8 mouse cellular contexts compared by ENCODE assay signal in the genomic region with DNA sequence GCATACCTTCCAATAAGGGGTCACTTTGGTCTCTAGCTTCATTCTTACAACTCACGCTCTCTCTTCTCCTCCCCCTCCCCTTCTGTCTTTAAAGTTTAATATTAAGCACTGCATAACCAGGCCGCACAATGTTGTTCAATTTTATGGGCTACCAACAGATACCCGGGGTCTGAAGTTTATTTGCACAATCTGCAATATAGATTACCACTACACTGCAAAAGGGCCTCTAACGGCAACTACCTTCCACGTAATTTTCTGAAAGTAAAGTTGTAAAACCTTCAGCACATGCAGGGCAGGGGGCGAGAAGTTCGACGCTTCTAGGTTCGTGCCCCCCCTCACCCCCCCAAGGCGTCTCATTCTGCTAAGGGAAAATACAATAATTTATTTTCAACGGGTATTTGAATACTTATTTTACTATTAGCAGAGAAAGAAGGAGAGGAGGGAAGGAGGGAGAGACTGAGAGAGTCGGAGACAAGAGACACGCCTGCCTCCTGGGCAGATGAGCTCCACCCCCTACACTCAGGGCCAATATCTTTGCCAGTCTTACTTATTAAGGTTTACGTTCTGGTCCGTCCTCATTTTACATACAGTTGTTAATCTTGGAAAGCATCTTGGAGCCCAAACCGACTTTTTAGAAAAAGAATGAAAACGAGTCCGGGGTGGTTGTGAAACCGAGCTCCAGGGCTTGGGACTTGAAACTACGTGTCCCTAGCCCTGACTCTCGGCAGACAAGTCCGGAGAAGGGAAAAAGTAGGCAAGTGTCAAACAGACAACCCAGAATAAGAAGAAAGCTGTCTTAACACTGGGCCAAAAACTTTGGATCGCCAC. TPM values are rescaled to one million over a fixed set of nuclear protein-coding genes. Genes with fewer than 3 reads are reported as not detected.
DNase-seq lines count a peak whose midpoint lies in the region; ATAC-seq and TF ChIP-seq lines count a peak whose summit lies in the region.

No protein-coding gene starts in this region.

- peak overlapping the region; percentile 94 for H3K4me2 ChIP-seq in forebrain, embryonic 16.5 days (ENCODE audit: low read length)
- H3K4me2 ChIP-seq in intestine, postnatal 0 days (replicated peaks; ENCODE audit: low read depth) = peak overlapping the region; percentile 89
- peak overlapping the region; percentile 90 for H3K4me2 ChIP-seq in lung, embryonic 14.5 days

- 8% methylated on average over 23 of the region's 23 CpGs for WGBS in bone marrow, adult 2 months
- WGBS in forebrain, embryonic 16.5 days = 2% methylated on average over 23 of the region's 23 CpGs
- WGBS in intestine, postnatal 0 days = 2% methylated on average over 23 of the region's 23 CpGs
- WGBS in lung, embryonic 14.5 days = under 1% methylated on average over 23 of the region's 23 CpGs
- WGBS in small intestine, adult 2 months = 2% methylated on average over 23 of the region's 23 CpGs

- TF ChIP-seq POLR2A in bone marrow, adult 2 months (IDR thresholded peaks at IDR 0.05; ENCODE audit: borderline replicate concordance, control insufficient read depth, low read depth, low read length) = no peak
- no peak; the same call in 1 of the 2 replicates for TF ChIP-seq POLR2A in small intestine, adult 2 months (IDR thresholded peaks at IDR 0.05; ENCODE audit: low read depth, low read length)

- TF ChIP-seq CTCF in bone marrow, adult 2 months (IDR thresholded peaks at IDR 0.05; ENCODE audit: control insufficient read depth, insufficient read depth, low read length) = no peak
- TF ChIP-seq CTCF in intestine, postnatal 0 days (IDR thresholded peaks at IDR 0.05; ENCODE audit: low read depth) = no peak
- no peak for TF ChIP-seq CTCF in lung, embryonic 14.5 days (IDR thresholded peaks at IDR 0.05; ENCODE audit: low read depth)
- TF ChIP-seq CTCF in small intestine, adult 2 months (IDR thresholded peaks at IDR 0.05; ENCODE audit: extremely low read depth, insufficient read length, insufficient replicate concordance, low read depth, low read length) = no peak

- H3K27ac ChIP-seq in bone marrow, adult 2 months (ENCODE audit: control insufficient read depth, insufficient read depth, low read depth, low read length, poor library complexity) = peak overlapping the region; percentile 72
- H3K27ac ChIP-seq in forebrain, embryonic 16.5 days (ENCODE audit: low read length) = no peak overlapping the region
- H3K27ac ChIP-seq in intestine, postnatal 0 days (ENCODE audit: low read depth, low read length) = peak overlapping the region; percentile 91
- peak overlapping the region; percentile 69 for H3K27ac ChIP-seq in lung, embryonic 14.5 days (ENCODE audit: low read depth)
- peak overlapping the region; percentile 66 for H3K27ac ChIP-seq in small intestine, adult 2 months (ENCODE audit: insufficient read depth, low read depth, low read length)

- H3K27me3 ChIP-seq in forebrain, embryonic 16.5 days (replicated peaks; ENCODE audit: control insufficient read depth, insufficient read depth, low read length) = no peaks in the 10 kb centered on the region
- H3K27me3 ChIP-seq in intestine, postnatal 0 days (replicated peaks; ENCODE audit: control insufficient read depth, insufficient read depth, low read length) = no peaks in the 10 kb centered on the region
- H3K27me3 ChIP-seq in lung, embryonic 14.5 days (ENCODE audit: insufficient read depth, low read length) = no peaks in the 10 kb centered on the region
- H3K27me3 ChIP-seq in small intestine, adult 2 months (ENCODE audit: control insufficient read depth, insufficient read depth, low read length) = no peaks in the 10 kb centered on the region

- peak overlapping the region; percentile 90 for H3K4me3 ChIP-seq in bone marrow, adult 2 months (replicated peaks; ENCODE audit: control insufficient read depth, low read depth, low read length)
- peak overlapping the region; percentile 75 for H3K4me3 ChIP-seq in forebrain, embryonic 16.5 days (replicated peaks; ENCODE audit: low read length)
- H3K4me3 ChIP-seq in intestine, postnatal 0 days (ENCODE audit: low read depth, low read length) = peak overlapping the region; percentile 76
- peak overlapping the region; percentile 74 for H3K4me3 ChIP-seq in lung, embryonic 14.5 days (ENCODE audit: low read depth, low read length)
- peak overlapping the region; percentile 78 for H3K4me3 ChIP-seq in small intestine, adult 2 months (ENCODE audit: low read depth, low read length)

- peak; percentile 6 for DNase-seq in gastrocnemius, adult 18-20 months (ENCODE audit: low spot score)
- no peak for DNase-seq in gastrocnemius, postnatal 25 days
- DNase-seq in lung, embryonic 14.5 days = peak; percentile 61
- no peak for DNase-seq in frontal cortex, postnatal 25 days (ENCODE audit: low spot score in 2 of 2)

- H3K9ac ChIP-seq in forebrain, embryonic 16.5 days (replicated peaks; ENCODE audit: low read depth, low read length) = peak overlapping the region; percentile 77
- H3K9ac ChIP-seq in intestine, postnatal 0 days (ENCODE audit: low read depth, low read length) = peak overlapping the region; percentile 83
- H3K9ac ChIP-seq in lung, embryonic 14.5 days = peak overlapping the region; percentile 75

- no peaks in the 10 kb centered on the region for H3K9me3 ChIP-seq in forebrain, embryonic 16.5 days (ENCODE audit: control insufficient read depth, low read length)
- H3K9me3 ChIP-seq in intestine, postnatal 0 days (ENCODE audit: control insufficient read depth) = no peaks in the 10 kb centered on the region
- no peaks in the 10 kb centered on the region for H3K9me3 ChIP-seq in lung, embryonic 14.5 days (ENCODE audit: low read depth, low read length)

- H3K36me3 ChIP-seq in forebrain, embryonic 16.5 days (ENCODE audit: control insufficient read depth, insufficient read depth) = no peaks in the 10 kb centered on the region
- no peaks in the 10 kb centered on the region for H3K36me3 ChIP-seq in intestine, postnatal 0 days (ENCODE audit: control insufficient read depth, insufficient read depth)
- H3K36me3 ChIP-seq in lung, embryonic 14.5 days (ENCODE audit: insufficient read depth) = no peaks in the 10 kb centered on the region
- H3K36me3 ChIP-seq in small intestine, adult 2 months (ENCODE audit: control insufficient read depth, insufficient read depth, low read length) = no peaks in the 10 kb centered on the region

- H3K4me1 ChIP-seq in bone marrow, adult 2 months (ENCODE audit: control insufficient read depth, insufficient read depth, low read length) = no peaks in the 10 kb centered on the region
- H3K4me1 ChIP-seq in forebrain, embryonic 16.5 days (replicated peaks; ENCODE audit: control insufficient read depth, insufficient read depth, low read length) = peaks cover 15% of the 10 kb centered on the region
- H3K4me1 ChIP-seq in intestine, postnatal 0 days (replicated peaks; ENCODE audit: control insufficient read depth, insufficient read depth, low read length) = no peaks in the 10 kb centered on the region
- 0 out of 2 replicates have a peak, but pooled peaks cover 3% of the 10 kb centered on the region for H3K4me1 ChIP-seq in lung, embryonic 14.5 days (ENCODE audit: insufficient read depth)
- H3K4me1 ChIP-seq in small intestine, adult 2 months (ENCODE audit: control insufficient read depth, insufficient read depth, insufficient read length, low read length) = peaks cover 4% of the 10 kb centered on the region; the same call in 1 of the 2 replicates

- no peak for ATAC-seq in forebrain, embryonic 16.5 days
- ATAC-seq in intestine, postnatal 0 days = no peak
- ATAC-seq in lung, embryonic 14.5 days (ENCODE audit: insufficient read depth) = no peak

RNA-seq across cellular contexts. Expression of a gene that starts 1.2 kb away (rescaled TPM):
- total RNA-seq in gastrocnemius, adult 18-20 months (2021) = 10 to 100 TPM; 20.1 to 21.7 TPM
- 10 to 100 TPM; 14.9 to 18.2 TPM for total RNA-seq in gastrocnemius, postnatal 25 days (2021)
- 22.4 and 28.1 TPM in 2 replicates for polyA plus RNA-seq in bone marrow, adult 2 months (2011; ENCODE audit: insufficient read depth, insufficient read length, low replicate concordance, missing spikeins)
- 29.1 and 31.6 TPM in 2 replicates for polyA plus RNA-seq in forebrain, embryonic 16.5 days (2015; fragmentation: Nextera tagmentation; extraction: Ambion mirVana)
- 95.8 and 96.2 TPM in 2 replicates for polyA plus RNA-seq in intestine, postnatal 0 days (2015; fragmentation: Nextera tagmentation; extraction: Ambion mirVana)
- 22.1 and 26.5 TPM in 2 replicates for polyA plus RNA-seq in lung, embryonic 14.5 days (2014; fragmentation: Nextera tagmentation; extraction: Ambion mirVana)
- 11.3 and 16.7 TPM in 2 replicates for polyA plus RNA-seq in small intestine, adult 2 months (2012; rRNA removed)

Comparison
In these comparisons a context has a peak if more than half of its experiments do, and no peak if none do; other contexts are left out.
1. DNase-seq: peak in gastrocnemius, adult 18-20 months (single experiment) and lung, embryonic 14.5 days (single experiment); none in gastrocnemius, postnatal 25 days (single experiment) and frontal cortex, postnatal 25 days (0 of 2).
2. Peak in every context shown above with its lines, with median percentiles within 50 percentile points of each other: H3K4me3 ChIP-seq, H3K4me2 ChIP-seq and H3K9ac ChIP-seq.